Mouse (Mus musculus): ENCODE results near the gene Rnasel.

- TF ChIP-seq HCFC1 (IDR thresholded peaks at IDR 0.05; ENCODE audit: borderline replicate concordance, insufficient read depth, low read length) = no peak
- no peak for TF ChIP-seq MAFK (IDR thresholded peaks at IDR 0.05; ENCODE audit: insufficient read depth, low read depth, low read length)
- no peak for TF ChIP-seq ZC3H11A (IDR thresholded peaks at IDR 0.05; ENCODE audit: borderline replicate concordance, low read depth, low read length)
Measured at GRCm38 (mm10) chr1:153712633-153713032, 36.6 kb upstream of the Rnasel start.
